Mouse (Mus musculus): ENCODE data around the gene Sord.

GRCm38 (mm10) chr2:122264690-122265089 is 30.1 kb downstream of the Sord start:
- no peak for TF ChIP-seq POLR2A (IDR thresholded peaks at IDR 0.05; ENCODE audit: low read depth, low read length)
- TF ChIP-seq CTCF (IDR thresholded peaks at IDR 0.05; ENCODE audit: extremely low read depth, insufficient read length, insufficient replicate concordance, low read depth, low read length), result no peak

Data from small intestine, adult 2 months (tissue).